Mouse (Mus musculus): ENCODE results near the gene Tle1.

DNA sequence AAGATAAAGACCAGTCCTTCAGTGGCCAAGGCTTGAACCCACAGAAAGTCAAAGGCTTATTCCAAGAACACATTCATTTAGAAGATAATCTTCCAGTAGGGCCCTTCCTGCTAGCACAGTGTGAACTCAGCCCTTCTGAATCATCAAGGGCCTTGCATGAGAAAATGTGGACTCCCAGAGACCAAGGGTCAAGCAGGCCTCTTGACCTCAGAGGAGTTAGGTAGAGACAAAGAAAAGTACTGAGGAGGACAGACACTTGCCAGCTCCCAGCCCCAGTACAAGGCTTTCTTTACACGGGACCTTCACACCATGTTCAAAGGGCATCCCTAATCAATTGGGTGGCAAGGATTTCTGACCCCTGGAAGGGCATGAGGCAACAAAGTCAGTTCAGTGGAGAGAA lies 77.9 kb downstream of the Tle1 start:
- TF ChIP-seq CTCF (IDR thresholded peaks at IDR 0.05; ENCODE audit: extremely low read depth, insufficient read length, insufficient replicate concordance, low read depth, low read length): no peak
- TF ChIP-seq POLR2A (IDR thresholded peaks at IDR 0.05; ENCODE audit: low read depth, low read length): no peak

Data from small intestine, adult 2 months (tissue).